Mouse (Mus musculus) liver, adult 2 months (tissue): ENCODE results near the gene Tdrd12.

Experiments
- CTCF ChIP-seq: fragments of 200-500 bp; IDR thresholded peaks from 2 replicates; pipeline ENCODE4 v1.5.1; 2011; ENCODE audit warnings: low read depth, low read length, control low read depth
- POLR2A ChIP-seq: fragments of 200-500 bp; IDR thresholded peaks from 2 replicates; pipeline ENCODE4 v1.6.1; 2011; ENCODE audit warnings: low read length, control low read depth; ENCODE audit not compliant: insufficient read depth; ENCODE audit errors: extremely low read depth

DNA sequence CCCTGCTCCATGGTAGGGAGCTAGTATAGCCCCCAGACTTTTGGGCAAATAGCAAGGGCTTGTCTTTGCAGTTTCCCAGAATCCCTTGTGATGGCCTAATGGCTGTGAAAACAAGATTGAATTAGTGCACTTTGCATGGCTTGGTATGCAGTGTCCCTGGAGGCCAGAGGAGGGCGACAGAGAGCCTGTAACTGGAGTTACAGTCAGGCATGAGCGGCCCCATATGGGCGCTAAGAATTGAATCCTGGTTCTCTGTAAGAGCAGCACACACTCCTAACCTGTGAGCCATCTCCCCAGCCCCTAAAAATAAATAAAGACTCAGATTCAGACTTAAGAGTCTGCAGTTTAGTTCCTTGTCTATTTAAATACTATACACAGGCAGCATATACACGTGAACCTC, 42.3 kb upstream of the Tdrd12 start:
- TF ChIP-seq POLR2A (no peak), CTCF (peak; percentile 86)
